Mouse (Mus musculus) lung, embryonic 15.5 days (tissue): Measurements from ENCODE around the gene Lpp. TPM values are rescaled to one million over a fixed set of nuclear protein-coding genes. Genes with fewer than 3 reads are reported as not detected.

Experiments used
- ATAC-seq: fragments of 200-750 bp; cut with Nextera tagmentation; 2 replicates; pipeline ENCODE4 v1.8.0; 2017; ENCODE audit warnings: moderate number of reproducible peaks, borderline replicate concordance; ENCODE audit not compliant: low FRiP score, low TSS enrichment; ENCODE audit errors: extremely low read depth
- H3K27ac ChIP-seq: fragments of 300-500 bp; sonication (generic); 2 replicates; pipeline ENCODE4 v1.5.1; 2015; ENCODE audit warnings: moderate library complexity, mild to moderate bottlenecking, inconsistent platforms
- H3K27me3 ChIP-seq: fragments of 300-500 bp; sonication (generic); 2 replicates; pipeline ENCODE4 v1.6.1; 2015; ENCODE audit warnings: inconsistent platforms
- H3K36me3 ChIP-seq: fragments of 300-500 bp; sonication (generic); 2 replicates; pipeline ENCODE4 v1.6.1; 2015; ENCODE audit warnings: inconsistent platforms
- H3K4me1 ChIP-seq: fragments of 300-500 bp; sonication (generic); 2 replicates; pipeline ENCODE4 v1.6.1; 2015; ENCODE audit warnings: inconsistent platforms
- H3K4me2 ChIP-seq: fragments of 300-500 bp; sonication (generic); 2 replicates; pipeline ENCODE4 v1.6.1; 2015; ENCODE audit warnings: inconsistent platforms, mild to moderate bottlenecking, moderate library complexity
- H3K4me3 ChIP-seq: fragments of 300-500 bp; sonication (generic); 2 replicates; pipeline ENCODE4 v1.5.1; 2015; ENCODE audit warnings: mild to moderate bottlenecking, inconsistent platforms
- H3K9ac ChIP-seq: fragments of 300-500 bp; sonication (generic); 2 replicates; pipeline ENCODE4 v1.6.1; 2015; ENCODE audit warnings: inconsistent platforms
- H3K9me3 ChIP-seq: fragments of 300-500 bp; sonication (generic); 2 replicates; pipeline ENCODE4 v1.6.1; 2016; ENCODE audit warnings: inconsistent platforms
- WGBS: fragments of 180-500 bp; shearing (Covaris S2); methylation state at CpG from one replicate; pipeline ENCODE4 v1.1.7; 2015; 5-methylcytosine and 5-hydroxymethylcytosine counted together
- polyA plus RNA-seq: library from polyadenylated mRNA; unstranded; fragments of >200 nt; fragmentation: Nextera tagmentation; extraction: Ambion mirVana; gene quantifications from 2 replicates; pipeline ENCODE4 v1.2.1, GENCODE M21; 2015

The Lpp gene
- polyA plus RNA-seq, 1 experiment from 2014 or later = 65.4 TPM

DNA sequence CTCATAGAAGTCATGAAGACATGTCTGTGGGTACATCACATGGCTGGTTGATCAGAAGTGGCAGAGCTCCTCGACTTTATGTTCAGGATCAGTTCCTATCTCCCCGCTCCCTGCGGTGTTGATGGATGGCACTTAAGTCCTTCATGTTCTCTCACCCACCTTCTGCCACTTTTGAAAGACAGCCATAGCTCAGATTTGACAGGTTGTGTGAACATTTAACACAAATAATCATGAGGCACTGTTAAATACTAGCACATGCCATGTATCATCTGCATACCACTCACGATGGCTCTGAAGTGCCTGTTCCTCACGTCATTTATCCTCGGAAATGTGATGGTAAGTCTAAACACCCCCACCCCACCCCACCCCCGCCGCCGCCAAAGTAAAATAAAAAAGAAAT, 441.2 kb downstream of the Lpp start:
- H3K9ac ChIP-seq = no peak overlapping the region
- no peak overlapping the region for H3K4me2 ChIP-seq
- H3K4me1 ChIP-seq = peaks cover 6% of the 10 kb centered on the region
- WGBS = 55% methylated on average over 9 of the region's 9 CpGs
- H3K27me3 ChIP-seq = no peaks in the 10 kb centered on the region
- no peak overlapping the region for H3K4me3 ChIP-seq
- H3K27ac ChIP-seq = no peak overlapping the region
- H3K9me3 ChIP-seq = no peaks in the 10 kb centered on the region
- no peak for ATAC-seq
- H3K36me3 ChIP-seq = no peaks in the 10 kb centered on the region

DNA sequence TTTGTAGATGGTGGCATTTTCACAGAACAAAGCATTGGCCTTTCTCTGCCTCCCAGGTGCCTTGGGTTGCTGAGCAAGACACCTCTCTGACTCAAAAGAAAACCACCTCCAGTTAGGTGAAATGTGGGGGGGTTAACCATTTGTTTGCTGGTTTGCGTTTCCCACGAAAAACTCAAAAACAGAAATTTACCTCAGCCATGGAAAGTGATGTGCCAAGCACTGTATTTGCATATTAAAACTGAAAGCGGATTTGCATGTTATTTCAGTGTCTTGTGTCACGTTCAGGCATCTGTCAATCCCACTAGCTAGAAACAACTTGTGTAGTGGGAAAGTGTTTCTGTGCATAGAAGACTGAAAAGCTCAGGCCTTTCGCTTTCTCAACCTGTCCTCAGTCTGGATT, 443.2 kb downstream of the Lpp start:
- 78% methylated on average over 5 of the region's 5 CpGs for WGBS
- Histone ChIP-seq H3K4me3 (no peak overlapping the region), H3K9me3 (no peaks in the 10 kb centered on the region), H3K4me2 (no peak overlapping the region), H3K27me3 (no peaks in the 10 kb centered on the region), H3K27ac (no peak overlapping the region), H3K36me3 (no peaks in the 10 kb centered on the region), H3K9ac (no peak overlapping the region), H3K4me1 (peaks cover 6% of the 10 kb centered on the region)
- ATAC-seq = no peak

DNA sequence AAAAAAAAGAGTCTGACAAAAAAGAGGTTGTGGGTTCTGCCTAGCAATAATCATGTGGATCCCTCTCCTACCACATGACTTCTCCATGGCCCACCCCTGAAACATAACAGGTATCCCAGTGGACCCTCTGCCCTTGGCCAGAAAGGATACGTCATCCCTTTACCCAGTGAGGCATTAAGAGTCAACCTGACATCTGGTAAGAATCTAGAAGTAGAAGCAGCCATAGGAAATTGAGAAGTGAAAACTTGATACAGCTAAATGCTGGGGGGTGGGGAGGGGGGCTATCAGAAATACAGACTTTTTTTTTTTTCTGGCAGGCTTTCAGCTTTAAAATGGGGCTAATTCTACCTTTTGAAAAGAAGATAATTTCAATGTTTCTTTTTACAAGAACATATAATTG, 445.7 kb downstream of the Lpp start:
- no peak overlapping the region for H3K27ac ChIP-seq
- no peak for ATAC-seq
- no peaks in the 10 kb centered on the region for H3K36me3 ChIP-seq
- H3K9ac ChIP-seq = no peak overlapping the region
- H3K4me1 ChIP-seq = no peaks in the 10 kb centered on the region
- no peaks in the 10 kb centered on the region for H3K9me3 ChIP-seq
- 82% methylated on average over 1 of the region's 1 CpGs for WGBS
- H3K4me2 ChIP-seq = no peak overlapping the region
- H3K27me3 ChIP-seq = no peaks in the 10 kb centered on the region
- no peak overlapping the region for H3K4me3 ChIP-seq

DNA sequence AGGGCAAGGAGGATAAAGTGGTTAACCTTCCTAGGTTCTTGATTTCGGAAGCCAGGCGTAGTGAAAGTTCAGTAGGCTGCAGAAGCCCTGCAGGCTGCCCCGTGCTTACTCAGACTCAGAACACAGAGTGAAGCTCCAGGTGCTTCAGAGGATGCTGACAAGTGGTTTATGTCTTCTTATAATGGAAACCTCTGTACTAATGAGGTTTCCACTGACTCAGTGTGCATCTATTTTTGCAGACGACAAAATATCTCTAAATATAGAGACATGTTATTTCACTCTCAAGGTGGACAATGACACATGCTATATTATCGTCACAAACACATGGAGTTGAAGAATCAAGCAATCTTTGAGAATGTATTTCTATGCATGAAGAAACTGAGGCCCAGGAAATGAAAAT, 446.8 kb downstream of the Lpp start:
- H3K27me3 ChIP-seq = no peaks in the 10 kb centered on the region
- 84% methylated on average over 5 of the region's 5 CpGs for WGBS
- no peak overlapping the region for H3K4me2 ChIP-seq
- H3K9me3 ChIP-seq = no peaks in the 10 kb centered on the region
- H3K27ac ChIP-seq = no peak overlapping the region
- no peak for ATAC-seq
- no peak overlapping the region for H3K9ac ChIP-seq
- H3K4me1 ChIP-seq = no peaks in the 10 kb centered on the region
- no peaks in the 10 kb centered on the region for H3K36me3 ChIP-seq
- H3K4me3 ChIP-seq = no peak overlapping the region

DNA sequence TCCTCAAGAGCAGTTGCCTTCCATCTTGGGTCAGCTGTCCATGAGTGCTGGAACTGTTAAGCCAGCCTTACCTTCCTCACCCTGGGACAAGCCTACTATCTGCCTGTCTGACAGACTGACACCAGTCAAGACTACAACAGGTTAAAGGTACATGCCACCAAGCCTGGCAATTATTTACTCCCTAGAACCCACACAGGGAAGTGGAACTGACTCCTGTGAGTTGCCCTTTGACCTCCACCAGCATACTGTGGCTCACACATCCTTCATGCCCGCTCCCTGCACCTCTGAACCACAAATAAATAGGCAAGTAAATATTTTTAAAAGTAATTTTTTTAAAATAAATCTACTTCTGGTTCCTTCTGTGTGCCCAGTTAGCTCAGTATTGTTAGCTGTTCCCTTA, 452.8 kb downstream of the Lpp start:
- Histone ChIP-seq H3K27ac (no peak overlapping the region), H3K27me3 (no peaks in the 10 kb centered on the region), H3K4me2 (no peak overlapping the region), H3K36me3 (no peaks in the 10 kb centered on the region), H3K9ac (no peak overlapping the region), H3K9me3 (no peaks in the 10 kb centered on the region), H3K4me1 (no peaks in the 10 kb centered on the region; the same call in 1 of the 2 replicates), H3K4me3 (no peak overlapping the region)
- 68% methylated on average over 1 of the region's 1 CpGs for WGBS
- no peak for ATAC-seq

DNA sequence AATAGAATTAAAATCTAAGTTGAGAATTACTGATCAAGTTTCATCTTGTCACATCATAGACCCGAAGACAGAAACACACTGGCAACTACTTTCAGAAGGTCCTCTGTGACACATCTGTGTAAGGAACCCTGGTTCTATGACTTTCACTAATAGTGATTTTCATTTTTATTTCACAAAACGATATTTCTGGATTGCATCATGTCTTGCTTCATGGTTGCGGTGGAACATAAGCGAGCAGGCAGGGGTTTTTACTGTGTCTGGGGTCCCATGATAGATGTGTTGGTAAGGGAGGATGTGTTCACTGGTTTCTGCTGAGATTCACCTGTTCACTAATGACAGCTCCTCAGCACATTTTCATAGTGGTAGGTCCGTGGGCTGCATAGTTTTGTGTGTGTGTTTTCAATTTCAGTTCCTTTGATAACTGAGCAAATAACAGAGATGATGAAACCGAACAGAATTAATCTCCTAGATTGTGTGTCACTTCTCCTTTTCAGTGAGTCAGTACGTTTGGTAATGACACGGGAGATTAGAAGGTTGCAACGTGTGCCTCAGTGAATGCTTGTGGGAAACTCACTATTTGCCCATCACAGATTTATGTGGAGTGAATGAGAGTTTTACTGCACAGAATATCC, 466.3 kb downstream of the Lpp start:
- H3K4me3 ChIP-seq = no peak overlapping the region
- ATAC-seq = no peak
- 81% methylated on average over 9 of the region's 9 CpGs for WGBS
- no peaks in the 10 kb centered on the region for H3K36me3 ChIP-seq
- no peaks in the 10 kb centered on the region for H3K4me1 ChIP-seq
- no peak overlapping the region for H3K4me2 ChIP-seq
- H3K9ac ChIP-seq = no peak overlapping the region
- no peaks in the 10 kb centered on the region for H3K9me3 ChIP-seq
- H3K27me3 ChIP-seq = no peaks in the 10 kb centered on the region
- H3K27ac ChIP-seq = no peak overlapping the region

DNA sequence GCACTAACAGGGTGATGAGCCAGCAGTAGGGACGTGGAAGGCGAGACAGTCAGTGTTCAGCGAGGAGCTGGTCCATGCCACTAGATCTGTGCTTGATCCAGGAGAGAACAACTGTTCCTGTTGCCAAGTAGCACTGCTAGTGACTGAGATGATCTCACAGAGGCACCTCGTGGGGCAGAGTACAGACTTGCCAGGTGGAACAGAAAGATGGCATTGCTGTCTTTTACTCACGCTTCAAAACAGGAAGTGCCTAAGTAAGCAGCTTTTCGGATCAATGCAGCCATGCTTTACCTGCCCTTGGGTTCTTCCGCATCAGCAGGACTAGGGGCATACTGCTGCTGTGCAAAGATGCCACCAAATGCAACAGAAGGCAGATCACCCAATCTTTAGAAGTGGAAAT, 467.1 kb downstream of the Lpp start:
- Histone ChIP-seq H3K4me3 (no peak overlapping the region), H3K27ac (no peak overlapping the region), H3K4me2 (no peak overlapping the region), H3K36me3 (no peaks in the 10 kb centered on the region), H3K4me1 (no peaks in the 10 kb centered on the region), H3K9ac (no peak overlapping the region), H3K9me3 (no peaks in the 10 kb centered on the region), H3K27me3 (no peaks in the 10 kb centered on the region)
- ATAC-seq = no peak
- WGBS = 72% methylated on average over 7 of the region's 7 CpGs

DNA sequence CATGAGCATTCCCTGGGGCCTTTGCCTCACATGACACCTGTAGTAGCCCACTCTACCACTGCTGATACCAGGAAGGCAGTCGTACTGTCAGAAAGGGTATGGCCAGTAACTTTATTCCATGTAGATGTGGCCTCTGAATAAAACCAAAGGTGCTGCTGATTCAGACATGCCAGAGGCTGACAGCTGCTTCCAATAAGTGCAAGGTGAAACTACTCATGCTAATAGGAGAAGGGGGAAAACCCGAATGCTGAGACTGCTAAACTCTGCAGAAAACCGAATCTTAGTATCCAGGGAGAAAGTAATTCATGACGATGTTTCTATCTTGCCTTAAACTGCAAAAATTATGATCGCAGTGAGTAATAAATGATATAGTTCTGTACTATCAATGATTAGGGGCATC, 468.1 kb downstream of the Lpp start:
- no peaks in the 10 kb centered on the region for H3K9me3 ChIP-seq
- H3K27me3 ChIP-seq = no peaks in the 10 kb centered on the region
- no peak overlapping the region for H3K4me3 ChIP-seq
- H3K36me3 ChIP-seq = no peaks in the 10 kb centered on the region
- H3K4me1 ChIP-seq = no peaks in the 10 kb centered on the region
- no peak overlapping the region for H3K9ac ChIP-seq
- WGBS = 85% methylated on average over 5 of the region's 5 CpGs
- H3K27ac ChIP-seq = no peak overlapping the region
- no peak overlapping the region for H3K4me2 ChIP-seq
- ATAC-seq = no peak

DNA sequence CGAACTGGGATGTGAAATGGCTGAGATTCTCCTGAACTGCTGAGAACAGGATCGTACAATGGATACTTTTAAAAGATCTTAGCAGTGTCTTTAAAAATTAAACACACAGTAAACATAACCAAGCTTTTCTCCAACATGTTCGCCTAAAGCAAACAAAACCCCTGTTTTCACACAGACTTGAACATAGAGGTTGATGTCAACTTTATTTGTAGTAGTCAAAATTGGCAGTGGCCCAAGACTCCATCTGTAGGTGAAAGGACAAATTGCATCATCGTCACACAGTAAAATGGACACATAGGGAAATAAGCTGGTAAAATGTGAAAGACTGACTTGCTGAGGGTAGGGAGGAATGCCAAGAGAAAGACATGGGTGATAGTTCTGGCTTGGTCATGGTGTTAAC, 480.9 kb downstream of the Lpp start:
- peaks cover 8% of the 10 kb centered on the region for H3K4me1 ChIP-seq
- peak; percentile 31; the same call in 1 of the 2 replicates for ATAC-seq
- WGBS = 29% methylated on average over 4 of the region's 4 CpGs
- H3K27ac ChIP-seq = peak overlapping the region; percentile 12; the same call in 1 of the 2 replicates
- no peak overlapping the region for H3K9ac ChIP-seq
- peaks cover 9% of the 10 kb centered on the region for H3K36me3 ChIP-seq
- H3K4me2 ChIP-seq = no peak overlapping the region
- H3K27me3 ChIP-seq = no peaks in the 10 kb centered on the region
- H3K9me3 ChIP-seq = no peaks in the 10 kb centered on the region
- no peak overlapping the region for H3K4me3 ChIP-seq

DNA sequence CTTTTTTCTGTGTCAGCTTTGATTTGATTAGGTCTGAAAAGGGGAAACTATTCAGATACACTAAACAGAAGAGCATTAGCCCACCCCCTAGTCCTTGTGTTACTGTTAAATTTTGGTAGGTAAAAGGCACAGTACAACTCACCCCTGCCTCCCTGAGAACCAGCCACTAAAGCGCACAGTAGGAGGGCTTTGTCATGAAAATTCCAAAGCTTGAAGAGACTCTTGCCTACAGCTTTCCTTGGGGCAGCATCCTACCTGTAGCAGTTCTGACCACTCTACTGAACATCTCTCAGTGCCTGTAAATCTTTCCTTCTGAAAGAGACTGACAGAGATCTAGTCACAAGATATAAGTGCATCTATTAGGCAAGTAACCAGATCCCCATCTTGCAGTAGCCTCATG, 482.4 kb downstream of the Lpp start:
- ATAC-seq = no peak
- H3K4me1 ChIP-seq = peaks cover 8% of the 10 kb centered on the region
- H3K4me3 ChIP-seq = no peak overlapping the region
- H3K27ac ChIP-seq = no peak overlapping the region
- 62% methylated on average over 1 of the region's 1 CpGs for WGBS
- no peaks in the 10 kb centered on the region for H3K9me3 ChIP-seq
- H3K27me3 ChIP-seq = no peaks in the 10 kb centered on the region
- H3K4me2 ChIP-seq = no peak overlapping the region
- H3K9ac ChIP-seq = no peak overlapping the region
- peaks cover 6% of the 10 kb centered on the region for H3K36me3 ChIP-seq

DNA sequence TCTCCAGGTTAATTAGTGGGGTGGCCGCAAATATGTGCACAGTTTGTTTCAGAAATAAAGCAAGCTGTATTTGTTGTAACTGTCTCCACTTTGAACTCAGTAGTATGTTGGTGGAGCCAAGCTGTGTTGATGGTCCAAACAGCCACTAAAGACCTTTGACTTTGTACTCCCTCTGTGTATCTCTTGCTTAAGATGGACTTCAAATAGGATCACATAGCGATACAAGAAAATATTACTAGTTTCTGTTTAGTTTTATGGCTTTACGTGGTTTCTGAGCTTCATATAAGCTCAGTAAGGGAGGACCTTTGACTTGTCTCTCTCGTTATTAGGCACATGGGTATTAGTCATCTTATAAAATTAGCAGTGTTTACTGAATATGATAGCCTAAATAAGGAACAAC, 485.7 kb downstream of the Lpp start:
- no peak for ATAC-seq
- Histone ChIP-seq H3K27ac (no peak overlapping the region), H3K4me3 (no peak overlapping the region), H3K27me3 (no peaks in the 10 kb centered on the region), H3K4me2 (no peak overlapping the region), H3K9ac (no peak overlapping the region), H3K4me1 (peaks cover 5% of the 10 kb centered on the region), H3K36me3 (no peaks in the 10 kb centered on the region), H3K9me3 (no peaks in the 10 kb centered on the region)
- 83% methylated on average over 4 of the region's 4 CpGs for WGBS

DNA sequence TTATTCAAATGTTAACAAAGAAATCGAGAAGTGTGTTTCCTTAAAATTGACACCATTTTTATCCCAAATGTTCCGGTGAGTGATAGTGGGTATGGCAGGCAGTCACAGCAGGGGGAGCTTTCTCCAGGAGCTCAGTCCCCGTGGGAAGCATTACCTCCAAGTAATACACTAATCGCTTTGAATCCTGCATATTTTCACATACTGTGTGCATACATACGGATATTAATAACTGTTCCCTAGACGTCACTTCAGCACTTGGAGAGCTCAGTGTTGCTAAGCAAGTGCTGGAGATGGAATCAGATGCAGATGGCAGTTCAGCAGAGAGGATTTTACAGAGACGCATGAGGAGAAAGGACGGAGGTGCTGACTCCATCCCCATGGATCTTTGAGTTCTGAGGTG, 487.4 kb downstream of the Lpp start:
- Histone ChIP-seq H3K4me3 (no peak overlapping the region), H3K4me2 (no peak overlapping the region), H3K4me1 (no peaks in the 10 kb centered on the region), H3K27ac (no peak overlapping the region), H3K9ac (no peak overlapping the region), H3K27me3 (no peaks in the 10 kb centered on the region), H3K36me3 (no peaks in the 10 kb centered on the region), H3K9me3 (no peaks in the 10 kb centered on the region)
- no peak for ATAC-seq
- WGBS = 57% methylated on average over 8 of the region's 8 CpGs
